Mouse (Mus musculus) common myeloid progenitor, adult 5-6 weeks (primary cell): ENCODE results near the gene Prep. TPM values are rescaled to one million over a fixed set of nuclear protein-coding genes. Genes with fewer than 3 reads are reported as not detected.
"Not testable (repeated sequence)": the region's sequence is repeated elsewhere in the genome, so short reads cannot be mapped to it uniquely, and the experiment has no call there.

Source experiments
- ATAC-seq: replicated peaks from 2 replicates; pipeline ENCODE4 v1.8.0; 2016; ENCODE audit warnings: low read depth, mild to moderate bottlenecking, moderate TSS enrichment, inconsistent platforms; ENCODE audit not compliant: poor library complexity, severe bottlenecking
- total RNA-seq: library from RNA; stranded (forward); fragments of 200-1000, 187-1606 nt; gene quantifications from 2 replicates; pipeline ENCODE4 v1.2.3, GENCODE M21; 2017

The Prep gene
- total RNA-seq, 1 experiment from 2014 or later = 14.4 TPM

GRCm38 (mm10) chr10:45173927-45174326 is 106.9 kb downstream of the Prep start:
- ATAC-seq = no peak

GRCm38 (mm10) chr10:45174345-45174744 is 107.3 kb downstream of the Prep start:
- no peak for ATAC-seq

- ATAC-seq = not testable (repeated sequence)
These were observed 110.8 kb downstream of the Prep start, which contains the start of gene Popdc3 for GRCm38 (mm10) chr10:45177798-45178197. Gene Popdc3, plus strand, starts transcription at chr10:45178098.

DNA sequence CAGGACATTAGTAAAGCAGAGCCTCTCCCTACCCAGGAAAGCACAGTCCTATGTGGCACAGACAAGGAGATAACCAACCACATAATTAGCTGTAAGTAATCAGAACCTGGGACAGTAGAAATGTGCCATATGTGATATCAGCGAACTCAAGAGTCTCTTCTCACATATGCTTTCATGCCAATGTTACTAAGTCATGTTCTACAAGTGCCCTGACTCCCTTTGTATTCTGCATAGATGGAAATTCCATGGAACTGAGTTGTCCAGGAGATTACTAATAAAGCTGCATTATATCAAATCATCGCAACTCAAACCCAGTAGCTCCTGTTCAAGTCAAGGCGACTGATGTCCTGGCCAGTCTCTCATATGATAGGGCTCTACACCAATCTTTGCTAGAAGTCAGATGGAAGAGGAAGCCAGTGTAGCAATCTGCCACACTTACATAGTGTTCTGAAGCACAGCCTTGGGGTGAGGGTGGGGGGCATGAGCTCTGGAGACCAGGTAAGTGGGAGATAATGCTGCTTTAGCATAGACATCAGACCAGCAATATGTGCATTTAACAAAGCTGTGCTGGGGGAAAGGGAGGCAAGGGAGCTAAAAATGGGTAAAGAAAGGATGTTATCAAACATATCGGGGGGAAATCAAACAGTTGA is 113.8 kb downstream of the Prep start:
- no peak for ATAC-seq

- no peak for ATAC-seq
These were observed 114.3 kb downstream of the Prep start for GRCm38 (mm10) chr10:45181344-45181743.

DNA sequence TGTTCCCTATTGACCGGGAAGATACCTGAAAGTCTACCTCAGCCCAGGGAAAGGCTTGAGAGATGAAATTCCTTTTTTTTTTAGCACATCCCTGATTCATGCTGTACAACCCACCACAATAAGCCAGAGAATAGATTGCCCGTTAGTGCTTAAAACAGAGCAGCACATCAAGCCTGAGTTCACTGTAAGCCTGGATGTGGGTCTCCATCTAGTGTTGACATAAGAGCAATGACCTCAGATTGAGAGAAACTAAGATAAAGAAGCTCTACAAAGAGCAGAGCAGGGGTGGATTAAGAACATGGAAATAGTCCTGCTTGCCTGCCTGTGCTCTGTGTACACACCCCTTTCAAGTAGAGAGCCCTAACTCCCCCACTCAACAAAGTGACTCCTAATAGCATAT is 118.5 kb downstream of the Prep start:
- ATAC-seq = no peak

DNA sequence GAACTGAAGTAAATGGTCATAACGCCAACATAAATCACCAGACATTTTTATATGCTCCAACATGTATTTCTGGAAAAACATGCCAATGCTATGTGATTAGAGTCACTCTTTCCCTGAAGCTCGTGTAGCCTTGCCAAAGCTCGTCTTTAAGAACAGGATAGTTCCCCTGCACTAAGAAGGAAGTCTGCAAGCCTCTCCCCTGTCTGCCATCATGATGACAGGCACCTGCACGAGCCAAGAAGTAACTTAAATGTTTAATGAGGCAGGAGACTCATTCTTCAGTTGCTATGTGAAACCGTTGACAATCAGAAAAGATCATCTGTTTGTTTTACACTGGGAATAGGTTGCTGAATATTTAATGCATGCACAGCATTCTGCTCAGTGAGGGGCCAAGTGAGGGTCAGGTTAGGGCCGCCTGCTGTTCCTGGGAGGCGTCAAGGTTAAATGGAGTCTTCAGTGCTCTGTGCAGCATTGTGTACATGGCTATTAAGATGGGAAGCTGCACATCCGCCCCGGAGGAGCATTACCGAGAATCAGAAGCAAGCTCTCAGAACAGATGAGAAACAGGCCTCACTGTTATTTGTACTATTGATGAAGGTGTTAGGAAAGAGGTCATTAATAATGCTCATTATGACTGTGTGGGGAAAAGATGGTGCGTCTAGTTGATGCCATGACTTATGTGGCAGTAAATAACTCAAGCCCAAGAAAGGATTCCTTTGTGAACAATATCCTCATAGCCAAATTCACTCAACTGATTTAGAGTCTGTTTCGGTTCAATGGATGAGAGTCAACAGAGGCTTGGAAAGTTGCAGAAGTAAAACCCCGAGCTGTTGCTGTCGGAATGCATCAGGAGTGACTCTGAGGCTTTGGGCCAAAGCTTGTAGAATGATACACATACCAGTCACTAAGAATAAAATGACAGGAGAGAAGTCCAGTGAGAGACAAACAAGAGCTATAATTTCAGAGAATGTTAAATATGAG is 126.6 kb downstream of the Prep start:
- no peak for ATAC-seq

- no peak for ATAC-seq
These were observed 127.5 kb downstream of the Prep start for GRCm38 (mm10) chr10:45194531-45194930.

GRCm38 (mm10) chr10:45204582-45204981 is 137.6 kb downstream of the Prep start:
- no peak for ATAC-seq

- no peak for ATAC-seq
These were observed 143.2 kb downstream of the Prep start for GRCm38 (mm10) chr10:45210201-45210600.

- no peak for ATAC-seq
These were observed 149.7 kb downstream of the Prep start for GRCm38 (mm10) chr10:45216676-45217075.

Other genes starting within 250 kb of the Prep start
- not detected in 2 replicates for gene Popdc3, start 110.9 kb downstream of the Prep start, total RNA-seq